Mouse (Mus musculus) kidney, embryonic 15.5 days (tissue): ENCODE measurements around the gene Msrb3. TPM values are rescaled to one million over a fixed set of nuclear protein-coding genes. Genes with fewer than 3 reads are reported as not detected.

Experiments
- ATAC-seq: fragments of 200-750 bp; cut with Nextera tagmentation; replicated peaks from 2 replicates; pipeline ENCODE4 v1.8.0; 2017; ENCODE audit warnings: moderate TSS enrichment; ENCODE audit not compliant: low FRiP score
- H3K27ac ChIP-seq: fragments of 300-500 bp; sonication (generic); 2 replicates; pipeline ENCODE4 v1.5.1; 2015; ENCODE audit warnings: mild to moderate bottlenecking, inconsistent platforms
- H3K27me3 ChIP-seq: fragments of 300-500 bp; sonication (generic); 2 replicates; pipeline ENCODE4 v1.6.1; 2015; ENCODE audit warnings: inconsistent platforms
- H3K36me3 ChIP-seq: fragments of 300-500 bp; sonication (generic); 2 replicates; pipeline ENCODE4 v1.6.1; 2015; ENCODE audit warnings: inconsistent platforms
- H3K4me1 ChIP-seq: fragments of 300-500 bp; sonication (generic); 2 replicates; pipeline ENCODE4 v1.6.1; 2015; ENCODE audit warnings: inconsistent platforms
- H3K4me2 ChIP-seq: fragments of 300-500 bp; sonication (generic); 2 replicates; pipeline ENCODE4 v1.6.1; 2015; ENCODE audit warnings: moderate library complexity, mild to moderate bottlenecking, inconsistent platforms
- H3K4me3 ChIP-seq: fragments of 300-500 bp; sonication (generic); replicated peaks from 2 replicates; pipeline ENCODE4 v1.5.1; 2015; ENCODE audit warnings: mild to moderate bottlenecking, inconsistent platforms
- H3K9ac ChIP-seq: fragments of 300-500 bp; sonication (generic); 2 replicates; pipeline ENCODE4 v1.6.1; 2015; ENCODE audit warnings: mild to moderate bottlenecking, inconsistent platforms
- H3K9me3 ChIP-seq: fragments of 300-500 bp; sonication (generic); replicated peaks from 2 replicates; pipeline ENCODE4 v1.6.1; 2016; ENCODE audit warnings: inconsistent platforms
- WGBS: fragments of 180-500 bp; shearing (Covaris S2); methylation state at CpG from one replicate; pipeline ENCODE4 v1.1.7; 2015; ENCODE audit warnings: mixed read lengths; 5-methylcytosine and 5-hydroxymethylcytosine counted together
- polyA plus RNA-seq: library from polyadenylated mRNA; unstranded; fragments of >200 nt; fragmentation: Nextera tagmentation; extraction: Ambion mirVana; gene quantifications from 2 replicates; pipeline ENCODE4 v1.2.1, GENCODE M21; 2015

The Msrb3 gene
- polyA plus RNA-seq, 1 experiment from 2014 or later = 8.5 TPM

- 46% methylated on average over 15 of the region's 15 CpGs for WGBS
- Histone ChIP-seq H3K27ac (peak overlapping the region; percentile 30), H3K4me2 (0 out of 2 replicates have a peak overlapping the region, but pooled peaks have one; percentile 15), H3K9me3 (no peaks in the 10 kb centered on the region), H3K9ac (no peak overlapping the region), H3K36me3 (no peaks in the 10 kb centered on the region), H3K4me3 (no peak overlapping the region), H3K27me3 (no peaks in the 10 kb centered on the region), H3K4me1 (peaks cover 6% of the 10 kb centered on the region)
- no peak; the same call in 1 of the 2 replicates for ATAC-seq
Measured at GRCm38 (mm10) chr10:120914948-120915631, 16.2 kb upstream of the Msrb3 start.

- Histone ChIP-seq H3K4me3 (no peak overlapping the region), H3K4me1 (peaks cover 6% of the 10 kb centered on the region), H3K9ac (no peak overlapping the region), H3K9me3 (no peaks in the 10 kb centered on the region), H3K4me2 (no peak overlapping the region), H3K36me3 (no peaks in the 10 kb centered on the region), H3K27ac (0 out of 2 replicates have a peak overlapping the region, but pooled peaks have one; percentile 45), H3K27me3 (no peaks in the 10 kb centered on the region)
- 49% methylated on average over 7 of the region's 7 CpGs for WGBS
- ATAC-seq = 0 out of 2 replicates have a peak, but pooled peaks have one; percentile 22
Measured at GRCm38 (mm10) chr10:120914286-120914685, 15.4 kb upstream of the Msrb3 start.

- H3K4me1 ChIP-seq = peaks cover 6% of the 10 kb centered on the region
- WGBS = 44% methylated on average over 7 of the region's 7 CpGs
Measured at GRCm38 (mm10) chr10:120913796-120914195, 14.9 kb upstream of the Msrb3 start.

GRCm38 (mm10) chr10:120911971-120912370, 13.1 kb upstream of the Msrb3 start:
- H3K9ac ChIP-seq = no peak overlapping the region
- H3K36me3 ChIP-seq = no peaks in the 10 kb centered on the region
- H3K4me1 ChIP-seq = peaks cover 6% of the 10 kb centered on the region
- 84% methylated on average over 4 of the region's 4 CpGs for WGBS
- no peaks in the 10 kb centered on the region for H3K9me3 ChIP-seq
- no peaks in the 10 kb centered on the region for H3K27me3 ChIP-seq
- no peak overlapping the region for H3K4me2 ChIP-seq
- no peak for ATAC-seq
- H3K27ac ChIP-seq = no peak overlapping the region
- H3K4me3 ChIP-seq = no peak overlapping the region

More at GRCm38 (mm10) chr10:120913796-120914195, 14.9 kb upstream of the Msrb3 start:
- no peak for ATAC-seq
- no peaks in the 10 kb centered on the region for H3K9me3 ChIP-seq
- no peak overlapping the region for H3K9ac ChIP-seq
- H3K27ac ChIP-seq = no peak overlapping the region
- no peaks in the 10 kb centered on the region for H3K36me3 ChIP-seq
- H3K4me3 ChIP-seq = no peak overlapping the region
- H3K27me3 ChIP-seq = no peaks in the 10 kb centered on the region
- no peak overlapping the region for H3K4me2 ChIP-seq

- Histone ChIP-seq H3K27me3 (no peaks in the 10 kb centered on the region), H3K9me3 (no peaks in the 10 kb centered on the region), H3K27ac (no peak overlapping the region), H3K4me1 (no peaks in the 10 kb centered on the region), H3K36me3 (no peaks in the 10 kb centered on the region), H3K9ac (no peak overlapping the region), H3K4me3 (no peak overlapping the region), H3K4me2 (no peak overlapping the region)
- ATAC-seq = no peak
- 81% methylated on average over 11 of the region's 11 CpGs for WGBS
Measured at GRCm38 (mm10) chr10:120908776-120909574, 10.1 kb upstream of the Msrb3 start.

GRCm38 (mm10) chr10:120904676-120905075, 5.8 kb upstream of the Msrb3 start:
- Histone ChIP-seq H3K4me3 (no peak overlapping the region), H3K36me3 (no peaks in the 10 kb centered on the region), H3K4me2 (no peak overlapping the region), H3K9me3 (no peaks in the 10 kb centered on the region), H3K27ac (no peak overlapping the region), H3K9ac (no peak overlapping the region), H3K27me3 (peaks cover 5% of the 10 kb centered on the region; the same call in 1 of the 2 replicates), H3K4me1 (peaks cover 5% of the 10 kb centered on the region; the same call in 1 of the 2 replicates)
- 90% methylated on average over 10 of the region's 10 CpGs for WGBS
- no peak for ATAC-seq

GRCm38 (mm10) chr10:120903843-120904468, 5.1 kb upstream of the Msrb3 start:
- WGBS = 80% methylated on average over 4 of the region's 4 CpGs
- no peak overlapping the region for H3K4me2 ChIP-seq
- H3K27me3 ChIP-seq = peaks cover 5% of the 10 kb centered on the region; the same call in 1 of the 2 replicates
- no peaks in the 10 kb centered on the region for H3K36me3 ChIP-seq
- ATAC-seq = no peak
- H3K4me1 ChIP-seq = peaks cover 12% of the 10 kb centered on the region
- no peak overlapping the region for H3K9ac ChIP-seq
- no peak overlapping the region for H3K27ac ChIP-seq
- no peaks in the 10 kb centered on the region for H3K9me3 ChIP-seq
- H3K4me3 ChIP-seq = no peak overlapping the region

- H3K4me2 ChIP-seq = no peak overlapping the region
- H3K36me3 ChIP-seq = no peaks in the 10 kb centered on the region
- no peak for ATAC-seq
- no peak overlapping the region for H3K9ac ChIP-seq
- H3K27ac ChIP-seq = no peak overlapping the region
- H3K9me3 ChIP-seq = no peaks in the 10 kb centered on the region
- H3K4me1 ChIP-seq = peaks cover 17% of the 10 kb centered on the region
- peaks cover 5% of the 10 kb centered on the region; the same call in 1 of the 2 replicates for H3K27me3 ChIP-seq
- no peak overlapping the region for H3K4me3 ChIP-seq
- WGBS = 44% methylated on average over 9 of the region's 9 CpGs
Measured at GRCm38 (mm10) chr10:120901746-120902145, 2.8 kb upstream of the Msrb3 start.

- Histone ChIP-seq H3K27ac (no peak overlapping the region), H3K4me1 (peaks cover 28% of the 10 kb centered on the region), H3K4me3 (no peak overlapping the region), H3K36me3 (no peaks in the 10 kb centered on the region), H3K9ac (no peak overlapping the region), H3K4me2 (no peak overlapping the region), H3K27me3 (peaks cover 5% of the 10 kb centered on the region; the same call in 1 of the 2 replicates), H3K9me3 (no peaks in the 10 kb centered on the region)
- 61% methylated on average over 13 of the region's 13 CpGs for WGBS
- no peak for ATAC-seq
Measured at GRCm38 (mm10) chr10:120900096-120900495, 1.2 kb upstream of the Msrb3 start.

GRCm38 (mm10) chr10:120898357-120898756, 544 bp downstream of the Msrb3 start:
- Histone ChIP-seq H3K9ac (peak overlapping the region; percentile 61), H3K36me3 (no peaks in the 10 kb centered on the region), H3K4me1 (peaks cover 44% of the 10 kb centered on the region), H3K4me2 (peak overlapping the region; percentile 97), H3K4me3 (peak overlapping the region; percentile 67), H3K9me3 (no peaks in the 10 kb centered on the region), H3K27me3 (peaks cover 5% of the 10 kb centered on the region; the same call in 1 of the 2 replicates), H3K27ac (peak overlapping the region; percentile 56)
- under 1% methylated on average over 45 of the region's 49 CpGs for WGBS
- ATAC-seq = peak; percentile 53

GRCm38 (mm10) chr10:120895899-120896289, 3.0 kb downstream of the Msrb3 start:
- H3K36me3 ChIP-seq = no peaks in the 10 kb centered on the region
- H3K9me3 ChIP-seq = no peaks in the 10 kb centered on the region
- peaks cover 47% of the 10 kb centered on the region for H3K4me1 ChIP-seq
- no peak for ATAC-seq
- no peak overlapping the region for H3K9ac ChIP-seq
- H3K4me3 ChIP-seq = no peak overlapping the region
- peaks cover 5% of the 10 kb centered on the region; the same call in 1 of the 2 replicates for H3K27me3 ChIP-seq
- no peak overlapping the region for H3K27ac ChIP-seq
- WGBS = 30% methylated on average over 15 of the region's 15 CpGs
- H3K4me2 ChIP-seq = peak overlapping the region; percentile 38
